Mouse (Mus musculus) CH12.LX (cell line): ENCODE results near the gene Ormdl2.

ENCODE experiments used
- CHD1 ChIP-seq: IDR thresholded peaks from 2 replicates; pipeline ENCODE4 v1.6.1; 2012; ENCODE audit warnings: low read depth, low read length, improper control_type of control experiment, inconsistent platforms
- CHD2 ChIP-seq: IDR thresholded peaks from 2 replicates; pipeline ENCODE4 v1.6.1; 2011; ENCODE audit warnings: low read length, improper control_type of control experiment
- CTCF ChIP-seq, 2 experiments: IDR thresholded peaks in 1 of 2; conservative IDR thresholded peaks in 1 of 2; 2 replicates each; pipeline ENCODE4 v1.5.1; 2011 to 2012; ENCODE audit warnings: low read depth in 2 of 2, low read length in 2 of 2, improper control_type of control experiment in 1 of 2, inconsistent platforms in 1 of 2, mild to moderate bottlenecking in 1 of 2, moderate library complexity in 1 of 2
- E2F4 ChIP-seq: IDR thresholded peaks from 2 replicates; pipeline ENCODE4 v1.6.1; 2011; ENCODE audit warnings: low read depth, low read length, improper control_type of control experiment; ENCODE audit not compliant: insufficient replicate concordance
- EP300 ChIP-seq: IDR thresholded peaks from 2 replicates; pipeline ENCODE4 v1.6.1; 2011; ENCODE audit warnings: low read length, improper control_type of control experiment
- HCFC1 ChIP-seq: IDR thresholded peaks from 2 replicates; pipeline ENCODE4 v1.6.1; 2012; ENCODE audit warnings: low read depth, mild to moderate bottlenecking, inconsistent platforms, low read length, improper control_type of control experiment
- KAT2A ChIP-seq: IDR thresholded peaks from 2 replicates; pipeline ENCODE4 v1.6.1; 2012; ENCODE audit warnings: low read length, improper control_type of control experiment, inconsistent platforms; ENCODE audit not compliant: insufficient replicate concordance
- MAX ChIP-seq: IDR thresholded peaks from 2 replicates; pipeline ENCODE4 v1.6.1; 2011; ENCODE audit warnings: low read length, improper control_type of control experiment
- POLR2A ChIP-seq: IDR thresholded peaks from 2 replicates; pipeline ENCODE4 v1.6.1; 2011; ENCODE audit warnings: low read depth, mild to moderate bottlenecking, improper control_type of control experiment, low read length
- RCOR1 ChIP-seq: conservative IDR thresholded peaks from 2 replicates; pipeline ENCODE4 v1.6.1; 2012; ENCODE audit warnings: low read depth, mild to moderate bottlenecking, inconsistent platforms, low read length, improper control_type of control experiment
- UBTF ChIP-seq: IDR thresholded peaks from 2 replicates; pipeline ENCODE4 v1.6.1; 2012; ENCODE audit warnings: low read depth, mild to moderate bottlenecking, inconsistent platforms, low read length, improper control_type of control experiment, moderate library complexity
- USF1 ChIP-seq: IDR thresholded peaks from 2 replicates; pipeline ENCODE4 v1.6.1; 2014; ENCODE audit warnings: low read depth, mild to moderate bottlenecking, inconsistent platforms, low read length, improper control_type of control experiment
- ZKSCAN1 ChIP-seq: IDR thresholded peaks from 2 replicates; pipeline ENCODE4 v1.6.1; 2012; ENCODE audit warnings: low read depth, inconsistent platforms, low read length, improper control_type of control experiment, borderline replicate concordance

DNA sequence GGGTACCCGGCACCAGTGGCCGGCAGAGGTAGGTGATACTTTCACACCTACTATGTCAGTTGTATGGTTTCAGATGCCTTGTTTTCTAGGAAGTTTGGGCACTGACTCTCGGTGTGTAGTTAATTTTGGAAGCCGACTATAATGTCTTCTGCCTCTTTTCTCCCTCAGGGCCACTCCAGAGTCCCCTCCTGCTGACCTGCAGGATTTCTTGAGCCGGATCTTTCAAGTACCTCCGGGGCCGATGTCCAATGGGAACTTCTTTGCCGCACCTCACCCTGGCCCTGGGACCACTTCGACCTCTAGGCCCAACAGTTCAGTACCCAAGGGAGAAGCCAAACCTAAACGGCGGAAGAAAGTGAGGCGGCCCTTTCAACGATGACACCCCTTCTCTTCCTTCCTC lies 4.4 kb downstream of the Ormdl2 start, which contains the start of gene Sarnp:
- TF ChIP-seq MAX: no peak
- TF ChIP-seq E2F4: no peak
- no peak for TF ChIP-seq UBTF
- no peak for TF ChIP-seq CTCF (conservative IDR thresholded peaks at IDR 0.05 in 1 of 2, IDR thresholded peaks at IDR 0.05 in 1 of 2; ENCODE audit: low read depth in 2 of 2, low read length in 2 of 2)
- no peak for TF ChIP-seq CHD1
- no peak for TF ChIP-seq KAT2A
- no peak for TF ChIP-seq HCFC1
- no peak for TF ChIP-seq EP300
- TF ChIP-seq POLR2A: no peak
- TF ChIP-seq CHD2: no peak
- TF ChIP-seq USF1: no peak
- no peak for TF ChIP-seq RCOR1
- no peak for TF ChIP-seq ZKSCAN1
